Mouse (Mus musculus) cerebellum, adult 2 months (tissue): ENCODE results near the gene Farsa.

Experiments used
- CTCF ChIP-seq: fragments of 200-500 bp; IDR thresholded peaks from 2 replicates; pipeline ENCODE4 v1.5.1; 2011; ENCODE audit warnings: low read depth, mild to moderate bottlenecking, control low read depth, low read length, moderate library complexity, borderline replicate concordance; ENCODE audit not compliant: insufficient read depth
- POLR2A ChIP-seq: fragments of 200-500 bp; IDR thresholded peaks from 2 replicates; pipeline ENCODE4 v1.6.1; 2011; ENCODE audit warnings: low read length, control low read depth, borderline replicate concordance; ENCODE audit not compliant: insufficient read depth

GRCm38 (mm10) chr8:84901752-84902151, 45.0 kb downstream of the Farsa start, which contains the start of gene Klf1:
- TF ChIP-seq CTCF, result no peak
- TF ChIP-seq POLR2A, result no peak
